Mouse (Mus musculus) left cerebral cortex, postnatal 14 days (tissue): ENCODE results near the gene Ccdc63. TPM values are rescaled to one million over a fixed set of nuclear protein-coding genes. Genes with fewer than 3 reads are reported as not detected.

ENCODE experiments used
- DNase-seq, 2 experiments: peaks; one replicate each; pipeline ENCODE4 v3.0.0; 2021 to 2022; ENCODE audit warnings: low spot score in 2 of 2, mixed read lengths in 1 of 2
- intact Hi-C: fragments of 180-260 bp; cut with DNase I; formaldehyde crosslinking; loops from one replicate; pipeline ENCODE4 v1.15.1; 2025
- total RNA-seq, 2 experiments: library from RNA; stranded (reverse); gene quantifications; 2 replicates each; pipeline ENCODE4 v1.2.3; 2021

Gene Ccdc63
- total RNA-seq, 2 experiments from 2014 or later = 0.24 TPM; not detected in 1

- intact Hi-C loops = no loop called here
- peak; percentile 29 to 40 for DNase-seq
These were observed 37.5 kb downstream of the Ccdc63 start for GRCm38 (mm10) chr5:122103075-122103474.

- intact Hi-C loops = no loop called here
- DNase-seq = no peak
These were observed 38.1 kb downstream of the Ccdc63 start for GRCm38 (mm10) chr5:122102476-122103050.

GRCm38 (mm10) chr5:122094439-122094838 is 46.2 kb downstream of the Ccdc63 start:
- no peak for DNase-seq
- intact Hi-C loops = no loop called here

GRCm38 (mm10) chr5:122093734-122094133 is 46.9 kb downstream of the Ccdc63 start:
- intact Hi-C loops = no loop called here
- DNase-seq = no peak

GRCm38 (mm10) chr5:122092794-122093193 is 47.8 kb downstream of the Ccdc63 start:
- DNase-seq = no peak
- intact Hi-C loops = no loop called here

- peak in 1 of 2 experiments; percentile 59 for DNase-seq
- intact Hi-C loops = no loop called here
These were observed 49.6 kb downstream of the Ccdc63 start for GRCm38 (mm10) chr5:122091070-122091469.

GRCm38 (mm10) chr5:122089664-122090063 is 51.0 kb downstream of the Ccdc63 start:
- no peak for DNase-seq
- intact Hi-C loops = loop anchor here (2.0 to 5.0 kb wide), 3 partner anchors 142 to 217 kb away; no protein-coding TSS in a partner anchor

GRCm38 (mm10) chr5:122088917-122089316 is 51.7 kb downstream of the Ccdc63 start:
- peak; percentile 92 to 94 for DNase-seq
- intact Hi-C loops = loop anchor here (2.0 to 5.0 kb wide), 3 partner anchors 142 to 216 kb away; no protein-coding TSS in a partner anchor

- no peak for DNase-seq
- intact Hi-C loops = loop anchor here (5.0 kb wide), 2 partner anchors 139 to 194 kb away; no protein-coding TSS in a partner anchor
These were observed 54.5 kb downstream of the Ccdc63 start for GRCm38 (mm10) chr5:122086121-122086520.

GRCm38 (mm10) chr5:122085291-122085690 is 55.3 kb downstream of the Ccdc63 start:
- DNase-seq = no peak
- intact Hi-C loops = loop anchor here (5.0 kb wide), 2 partner anchors 138 to 193 kb away; no protein-coding TSS in a partner anchor

GRCm38 (mm10) chr5:122084470-122084869 is 56.2 kb downstream of the Ccdc63 start:
- no peak for DNase-seq
- intact Hi-C loops = no loop called here

- intact Hi-C loops = loop anchor here (2.0 kb wide), 1 partner anchor 32 kb away; the partner anchor contains the start of gene Cux2
- DNase-seq = no peak
These were observed 57.3 kb downstream of the Ccdc63 start for GRCm38 (mm10) chr5:122083282-122083681.

- intact Hi-C loops = no loop called here
- DNase-seq = no peak
These were observed 59.2 kb downstream of the Ccdc63 start for GRCm38 (mm10) chr5:122081471-122081870.

GRCm38 (mm10) chr5:122080930-122081329 is 59.7 kb downstream of the Ccdc63 start:
- intact Hi-C loops = no loop called here
- peak; percentile 89 to 92 for DNase-seq

- no peak for DNase-seq
- intact Hi-C loops = no loop called here
These were observed 60.8 kb downstream of the Ccdc63 start for GRCm38 (mm10) chr5:122079796-122080195.

GRCm38 (mm10) chr5:122077244-122077643 is 63.4 kb downstream of the Ccdc63 start:
- intact Hi-C loops = no loop called here

GRCm38 (mm10) chr5:122075736-122076135 is 64.9 kb downstream of the Ccdc63 start:
- intact Hi-C loops = no loop called here
- DNase-seq = no peak

More at GRCm38 (mm10) chr5:122077244-122077643, 63.4 kb downstream of the Ccdc63 start:
- no peak for DNase-seq

- intact Hi-C loops = no loop called here
- DNase-seq = no peak
These were observed 68.6 kb downstream of the Ccdc63 start for GRCm38 (mm10) chr5:122071997-122072396.

GRCm38 (mm10) chr5:122070963-122071800 is 69.4 kb downstream of the Ccdc63 start:
- intact Hi-C loops = no loop called here

GRCm38 (mm10) chr5:122068563-122068962 is 72.1 kb downstream of the Ccdc63 start:
- intact Hi-C loops = no loop called here
- peak in 1 of 2 experiments; percentile 55 for DNase-seq

More at GRCm38 (mm10) chr5:122070963-122071800, 69.4 kb downstream of the Ccdc63 start:
- peak in 1 of 2 experiments; percentile 60 for DNase-seq
